Mouse (Mus musculus) limb, embryonic 14.5 days (tissue): ENCODE results near the gene Trmo. TPM values are rescaled to one million over a fixed set of nuclear protein-coding genes. Genes with fewer than 3 reads are reported as not detected.

Experiments used
- ATAC-seq: fragments of 200-750 bp; cut with Nextera tagmentation; 2 replicates; pipeline ENCODE4 v1.8.0; 2017; ENCODE audit warnings: low read depth, moderate number of reproducible peaks, moderate TSS enrichment; ENCODE audit not compliant: low FRiP score
- DNase-seq: peaks from one replicate; pipeline ENCODE4 v3.0.0-alpha.2; 2015; ENCODE audit warnings: low spot score
- H3K27ac ChIP-seq: fragments of 300-500 bp; sonication (generic); replicated peaks from 2 replicates; pipeline ENCODE4 v1.5.1; 2014; ENCODE audit warnings: low read depth, mild to moderate bottlenecking, low read length, moderate library complexity, mixed read lengths
- H3K27me3 ChIP-seq: fragments of 300-500 bp; sonication (generic); 2 replicates; pipeline ENCODE4 v1.6.1; 2014; ENCODE audit warnings: low read length, mixed read lengths; ENCODE audit not compliant: control insufficient read depth, insufficient read depth
- H3K36me3 ChIP-seq: fragments of 300-500 bp; sonication (generic); 2 replicates; pipeline ENCODE4 v1.6.1; 2014; ENCODE audit warnings: mild to moderate bottlenecking, low read length, moderate library complexity, mixed read lengths; ENCODE audit not compliant: control insufficient read depth, insufficient read depth
- H3K4me1 ChIP-seq: fragments of 300-500 bp; sonication (generic); 2 replicates; pipeline ENCODE4 v1.6.1; 2014; ENCODE audit warnings: antibody characterized with exemption, low read length, mixed read lengths; ENCODE audit not compliant: control insufficient read depth, insufficient read depth
- H3K4me2 ChIP-seq: fragments of 300-500 bp; sonication (generic); replicated peaks from 2 replicates; pipeline ENCODE4 v1.6.1; 2014; ENCODE audit warnings: low read depth, mild to moderate bottlenecking, low read length, moderate library complexity; ENCODE audit not compliant: severe bottlenecking
- H3K4me3 ChIP-seq: fragments of 300-500 bp; sonication (generic); replicated peaks from 2 replicates; pipeline ENCODE4 v1.5.1; 2014; ENCODE audit warnings: low read length
- H3K9ac ChIP-seq: fragments of 300-500 bp; sonication (generic); 2 replicates; pipeline ENCODE4 v1.6.1; 2014; ENCODE audit warnings: mild to moderate bottlenecking, low read depth, low read length, moderate library complexity; ENCODE audit not compliant: severe bottlenecking
- H3K9me3 ChIP-seq: fragments of 300-500 bp; sonication (generic); 2 replicates; pipeline ENCODE4 v1.6.1; 2016; ENCODE audit warnings: low read length; ENCODE audit not compliant: control insufficient read depth
- POLR2A ChIP-seq: fragments of 200-500 bp; IDR thresholded peaks from 2 replicates; pipeline ENCODE4 v1.8.0; 2012; ENCODE audit warnings: inconsistent platforms, mild to moderate bottlenecking, moderate library complexity, borderline replicate concordance; ENCODE audit not compliant: insufficient read depth, insufficient read length; ENCODE audit errors: extremely low read depth
- WGBS: fragments of 180-500 bp; shearing (Covaris S2); extraction: QIAGEN DNeasy Blood & Tissue Kit; methylation state at CpG from one replicate; pipeline ENCODE4 v1.1.7; 2014; 5-methylcytosine and 5-hydroxymethylcytosine counted together
- polyA plus RNA-seq, 2 experiments: library from polyadenylated mRNA; depleted of rRNA in 1 of 2; stranded (reverse) in 1 of 2; unstranded in 1 of 2; fragments of >200 nt; fragmentation: Nextera tagmentation in 1 of 2; extraction: Ambion mirVana in 1 of 2; gene quantifications; 2 replicates each; pipeline versions ENCODE4 v1.2.1 to v1.2.3; 2012 to 2014

Gene Trmo
- polyA plus RNA-seq, 2 experiments: 7.8 to 9.2 TPM

- no peaks in the 10 kb centered on the region for H3K9me3 ChIP-seq
- peaks cover 7% of the 10 kb centered on the region; the same call in 1 of the 2 replicates for H3K36me3 ChIP-seq
- 21% methylated on average over 9 of the region's 9 CpGs for WGBS
- peak overlapping the region; percentile 94 for H3K27ac ChIP-seq
- peak overlapping the region; percentile 74 for H3K4me2 ChIP-seq
- TF ChIP-seq POLR2A: 0 out of 2 replicates have a peak, but pooled peaks have one; percentile 25
- no peaks in the 10 kb centered on the region for H3K27me3 ChIP-seq
- H3K4me1 ChIP-seq: peaks cover 6% of the 10 kb centered on the region; the same call in 1 of the 2 replicates
- ATAC-seq (no peak), DNase-seq (peak; percentile 90)
- peak overlapping the region; percentile 88; the same call in 1 of the 2 replicates for H3K9ac ChIP-seq
- H3K4me3 ChIP-seq: peak overlapping the region; percentile 64
Observed at GRCm38 (mm10) chr4:46390390-46390970, 1.2 kb upstream of the Trmo start.

- Histone ChIP-seq H3K27me3 (no peaks in the 10 kb centered on the region), H3K9me3 (no peaks in the 10 kb centered on the region), H3K4me3 (peak overlapping the region; percentile 64), H3K36me3 (peaks cover 13% of the 10 kb centered on the region; the same call in 1 of the 2 replicates), H3K4me2 (peak overlapping the region; percentile 74), H3K27ac (peak overlapping the region; percentile 94), H3K4me1 (peaks cover 6% of the 10 kb centered on the region; the same call in 1 of the 2 replicates), H3K9ac (peak overlapping the region; percentile 88)
- ATAC-seq (no peak), DNase-seq (peak; percentile 68)
- no peak for TF ChIP-seq POLR2A
- WGBS: 3% methylated on average over 24 of the region's 24 CpGs
Observed at GRCm38 (mm10) chr4:46389612-46390341, 540 bp upstream of the Trmo start.

DNA sequence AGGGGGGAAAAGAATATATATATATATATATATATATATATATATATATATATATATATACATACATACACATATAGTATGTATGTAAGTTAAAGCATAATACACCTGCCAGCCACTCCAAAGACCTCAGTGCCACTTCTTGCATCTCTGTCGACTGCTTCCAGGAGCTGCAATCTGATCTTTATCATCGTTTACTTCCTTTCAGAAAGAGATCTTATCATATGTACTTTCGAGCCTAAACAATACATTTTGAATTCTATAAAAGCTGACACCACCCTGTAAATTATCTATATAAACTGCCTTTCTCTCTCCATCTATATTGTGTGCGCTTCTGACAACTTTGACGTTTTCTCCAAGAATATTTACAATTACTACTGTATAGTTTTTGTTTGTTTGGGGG is 681 bp downstream of the Trmo start:
- H3K9ac ChIP-seq: peak overlapping the region; percentile 88

DNA sequence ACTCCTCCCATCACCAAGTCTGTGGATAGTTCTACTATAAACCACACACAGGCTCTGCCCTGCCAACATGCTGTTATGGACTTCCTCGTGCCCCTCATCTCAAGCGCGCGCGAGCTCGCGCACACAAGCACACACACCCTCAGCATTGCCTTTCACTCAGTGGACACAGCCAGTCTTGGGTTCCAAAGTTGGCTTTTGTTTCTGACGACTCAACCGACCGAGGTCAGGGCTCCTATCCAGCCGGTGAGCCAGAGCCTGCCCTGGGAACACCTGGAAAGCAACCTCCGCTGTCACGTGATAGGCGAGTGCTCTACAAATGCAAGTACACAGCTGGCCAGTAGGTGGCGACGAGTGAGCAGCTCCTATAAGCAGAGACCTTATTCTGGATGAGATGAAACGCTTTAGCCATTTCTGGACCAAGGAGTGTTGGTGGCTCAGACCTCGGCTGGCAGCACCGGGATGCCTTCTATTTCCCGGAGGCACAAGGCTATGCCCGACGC is 14.3 kb downstream of the Trmo start:
- Histone ChIP-seq H3K4me3 (peak overlapping the region; percentile 34), H3K36me3 (peaks cover 21% of the 10 kb centered on the region), H3K4me1 (peaks cover 7% of the 10 kb centered on the region; the same call in 1 of the 2 replicates), H3K27me3 (no peaks in the 10 kb centered on the region), H3K27ac (no peak overlapping the region), H3K9me3 (no peaks in the 10 kb centered on the region), H3K9ac (0 out of 2 replicates have a peak overlapping the region, but pooled peaks have one; percentile 28), H3K4me2 (peak overlapping the region; percentile 64)
- TF ChIP-seq POLR2A: no peak
- WGBS: 18% methylated on average over 22 of the region's 22 CpGs
- peak; percentile 78 for ATAC-seq
- peak; percentile 72 for DNase-seq

More for the DNA sequence above, 681 bp downstream of the Trmo start:
- H3K4me2 ChIP-seq: peak overlapping the region; percentile 74
- peaks cover 19% of the 10 kb centered on the region; the same call in 1 of the 2 replicates for H3K36me3 ChIP-seq
- peak overlapping the region; percentile 94; the same call in 1 of the 2 replicates for H3K27ac ChIP-seq
- H3K4me1 ChIP-seq: peaks cover 6% of the 10 kb centered on the region; the same call in 1 of the 2 replicates
- WGBS: 25% methylated on average over 5 of the region's 5 CpGs
- H3K27me3 ChIP-seq: no peaks in the 10 kb centered on the region
- no peaks in the 10 kb centered on the region for H3K9me3 ChIP-seq
- ATAC-seq (no peak), DNase-seq (no peak)
- no peak for TF ChIP-seq POLR2A
- peak overlapping the region; percentile 64 for H3K4me3 ChIP-seq

DNA sequence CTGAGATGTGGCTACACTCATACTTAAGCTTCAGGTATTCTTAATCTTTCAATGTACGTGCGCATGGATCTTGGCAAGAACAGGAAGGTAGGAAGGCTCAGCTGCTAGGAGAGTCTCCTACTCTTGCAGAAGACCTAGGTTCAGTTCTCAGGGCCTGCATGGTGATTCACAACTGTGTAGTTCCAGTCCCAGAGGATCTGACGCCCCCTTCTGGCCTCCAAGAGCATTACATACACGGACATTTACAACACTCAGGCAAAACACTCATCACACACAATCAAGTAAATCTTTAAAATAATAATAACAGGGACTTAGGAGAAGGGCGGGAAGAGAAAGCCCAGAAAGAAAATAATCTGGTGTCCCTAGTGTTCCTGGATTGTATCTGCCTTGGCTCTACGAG is 14.8 kb downstream of the Trmo start:
- Histone ChIP-seq H3K36me3 (peaks cover 19% of the 10 kb centered on the region), H3K27ac (no peak overlapping the region), H3K4me3 (peak overlapping the region; percentile 34), H3K4me2 (peak overlapping the region; percentile 64), H3K9ac (no peak overlapping the region), H3K27me3 (no peaks in the 10 kb centered on the region), H3K9me3 (no peaks in the 10 kb centered on the region), H3K4me1 (peaks cover 7% of the 10 kb centered on the region; the same call in 1 of the 2 replicates)
- no peak; the same call in 1 of the 2 replicates for ATAC-seq
- no peak for DNase-seq
- no peak for TF ChIP-seq POLR2A
- 62% methylated on average over 6 of the region's 6 CpGs for WGBS
